Mouse (Mus musculus) bone marrow, adult 2 months (tissue): ENCODE results near the gene Dusp1.

ENCODE experiments used
- CTCF ChIP-seq: fragments of 200-500 bp; IDR thresholded peaks from 2 replicates; pipeline ENCODE4 v1.5.1; 2011; ENCODE audit warnings: low read length, control low read depth; ENCODE audit not compliant: control insufficient read depth, insufficient read depth
- POLR2A ChIP-seq: fragments of 200-500 bp; IDR thresholded peaks from 2 replicates; pipeline ENCODE4 v1.6.1; 2011; ENCODE audit warnings: low read depth, mild to moderate bottlenecking, control low read depth, low read length, borderline replicate concordance; ENCODE audit not compliant: control insufficient read depth

GRCm38 (mm10) chr17:26505181-26505581 is 56.7 kb downstream of the Dusp1 start:
- no peak for TF ChIP-seq CTCF
- no peak for TF ChIP-seq POLR2A
